Mouse (Mus musculus) CD4-positive, CD25-positive, alpha-beta regulatory T cell, adult 2 months (primary cell): ENCODE results near the gene Dnm2.
"Not testable (repeated sequence)": the region's sequence is repeated elsewhere in the genome, so short reads cannot be mapped to it uniquely, and the experiment has no call there.

Source experiments
- DNase-seq: peaks from one replicate; pipeline ENCODE4 v3.0.0-alpha.2; 2012; ENCODE audit warnings: low read depth, low spot score

The Dnm2 gene

GRCm38 (mm10) chr9:21542001-21542400 is 117.3 kb downstream of the Dnm2 start:
- not testable (repeated sequence) for DNase-seq

- DNase-seq = no peak
These were observed 120.7 kb downstream of the Dnm2 start for GRCm38 (mm10) chr9:21545351-21545915.

- DNase-seq = peak; percentile 99
These were observed 121.4 kb downstream of the Dnm2 start for GRCm38 (mm10) chr9:21545916-21546788.

- no peak for DNase-seq
These were observed 122.0 kb downstream of the Dnm2 start, which contains the start of gene Carm1 for GRCm38 (mm10) chr9:21546789-21547074. Gene Carm1 (plus strand): TSS chr9:21546894.

- peak; percentile 77 for DNase-seq
These were observed 122.6 kb downstream of the Dnm2 start for GRCm38 (mm10) chr9:21547075-21547941.

DNA sequence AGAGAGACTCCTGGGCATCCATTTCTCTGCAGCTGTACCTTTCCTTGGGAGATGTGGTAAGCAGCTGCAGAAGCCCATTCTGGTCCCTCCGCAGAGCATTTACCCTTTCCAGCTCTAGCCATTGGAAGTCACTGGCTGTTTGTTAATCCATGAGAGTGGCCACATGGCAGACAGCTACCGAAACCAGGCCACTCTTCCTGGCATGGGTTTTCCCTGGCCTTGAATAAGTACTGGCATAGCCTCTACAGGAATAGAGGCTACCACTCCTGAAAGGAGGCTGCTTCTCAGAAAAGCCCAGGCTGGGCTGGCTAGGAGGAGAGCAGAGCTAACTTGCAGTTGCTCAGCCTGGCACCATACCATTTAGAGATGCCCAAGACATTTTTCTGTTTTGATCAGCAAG is 126.3 kb downstream of the Dnm2 start:
- no peak for DNase-seq

DNA sequence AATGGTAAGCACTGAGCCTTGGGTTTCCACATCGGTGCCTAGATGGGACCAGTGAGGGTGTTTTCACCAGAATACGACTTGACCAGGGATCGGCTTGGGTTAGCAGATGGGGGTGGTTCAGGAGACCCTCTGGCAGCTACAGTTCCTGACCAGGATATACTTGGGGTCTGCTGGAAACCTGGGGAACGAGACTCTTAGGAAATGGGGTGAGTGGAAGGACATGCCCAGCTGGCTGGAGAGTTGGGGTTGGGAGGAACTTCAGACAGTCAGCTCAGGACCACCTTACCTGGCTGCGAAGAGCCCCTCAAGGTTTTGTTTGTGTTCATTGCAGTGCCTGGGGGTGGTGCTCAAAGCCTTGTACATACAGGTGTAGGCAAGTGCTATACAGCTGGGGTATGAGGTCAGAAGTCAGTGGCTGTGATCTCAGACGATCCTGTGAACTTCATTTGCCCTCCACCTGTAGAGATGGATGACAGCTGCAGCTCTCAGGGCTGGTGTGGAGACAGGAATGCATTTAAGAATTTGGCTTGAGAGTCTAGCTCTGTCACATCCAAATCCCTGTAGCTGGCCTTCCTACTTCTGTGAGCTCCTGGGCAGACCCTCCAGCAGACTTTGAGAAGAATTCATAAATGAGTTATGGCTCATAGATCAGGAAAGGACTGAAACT is 129.0 kb downstream of the Dnm2 start:
- DNase-seq = no peak

DNA sequence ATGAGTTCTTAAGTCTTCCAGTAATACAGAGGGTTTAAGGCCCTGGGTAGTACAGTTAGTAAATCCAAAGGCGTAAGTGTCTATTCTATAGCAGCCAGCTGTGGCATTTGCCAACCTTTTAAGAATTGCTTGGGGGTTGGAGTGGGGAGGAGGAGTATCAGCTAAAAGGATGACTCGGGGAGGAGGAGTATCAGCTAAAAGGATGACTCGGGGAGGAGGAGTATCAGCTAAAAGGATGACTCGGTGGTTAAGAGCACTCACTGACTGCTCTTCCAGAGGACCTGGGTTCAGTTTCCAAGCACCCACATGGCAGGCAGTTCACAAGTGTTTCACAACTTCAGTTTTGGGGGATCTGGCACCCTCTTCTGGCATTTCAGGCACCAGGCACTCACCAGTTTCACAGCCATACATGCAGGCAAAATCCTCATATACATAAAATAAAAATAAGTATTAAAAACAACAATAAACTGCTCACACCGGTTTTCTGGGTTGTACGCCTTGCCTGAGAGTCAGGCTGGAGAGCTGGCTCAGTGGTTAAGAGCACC is 130.6 kb downstream of the Dnm2 start:
- no peak for DNase-seq

DNA sequence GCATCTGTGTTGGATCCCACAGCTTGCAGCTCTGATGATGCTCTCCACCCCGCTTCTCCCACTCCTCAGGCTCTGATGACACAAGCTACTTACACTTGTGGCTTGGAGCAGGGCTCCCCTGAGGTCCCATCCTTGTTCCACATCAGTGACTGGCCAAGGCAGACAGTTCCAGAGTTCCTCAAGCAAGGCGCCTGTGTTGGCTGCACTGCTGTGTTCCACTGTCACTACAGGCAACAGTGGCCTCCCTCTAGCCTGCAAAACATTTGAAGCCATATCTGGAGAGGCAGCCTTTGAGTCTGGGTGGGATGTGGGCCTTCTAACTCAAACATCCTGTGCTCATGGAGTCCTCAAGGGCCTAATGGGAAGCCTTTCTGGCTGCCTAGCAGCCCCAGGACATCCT is 132.3 kb downstream of the Dnm2 start:
- DNase-seq = no peak
